Mouse (Mus musculus) midbrain, postnatal 0 days (tissue): Measurements from ENCODE around the gene Tbce. TPM values are rescaled to one million over a fixed set of nuclear protein-coding genes. Genes with fewer than 3 reads are reported as not detected.
"Not testable (repeated sequence)": the region's sequence is repeated elsewhere in the genome, so short reads cannot be mapped to it uniquely, and the experiment has no call there.

Experiments used
- ATAC-seq: fragments of 200-750 bp; cut with Nextera tagmentation; 2 replicates; pipeline ENCODE4 v1.8.0; 2017; ENCODE audit warnings: moderate number of reproducible peaks, mild to moderate bottlenecking, moderate TSS enrichment, moderate library complexity; ENCODE audit not compliant: low FRiP score
- DNase-seq: peaks from one replicate; pipeline ENCODE4 v3.0.0-alpha.2; 2015; ENCODE audit warnings: low spot score
- H3K27ac ChIP-seq: fragments of 300-500 bp; sonication (generic); 2 replicates; pipeline ENCODE4 v1.5.1; 2014; ENCODE audit warnings: low read depth, mild to moderate bottlenecking, low read length, mixed read lengths
- H3K27me3 ChIP-seq: fragments of 300-500 bp; sonication (generic); 2 replicates; pipeline ENCODE4 v1.6.1; 2014; ENCODE audit warnings: low read length, control low read depth, mixed read lengths; ENCODE audit not compliant: insufficient read depth
- H3K36me3 ChIP-seq: fragments of 300-500 bp; sonication (generic); 2 replicates; pipeline ENCODE4 v1.6.1; 2014; ENCODE audit warnings: low read length, control low read depth, mixed read lengths; ENCODE audit not compliant: insufficient read depth
- H3K4me1 ChIP-seq: fragments of 300-500 bp; sonication (generic); 2 replicates; pipeline ENCODE4 v1.6.1; 2014; ENCODE audit warnings: mild to moderate bottlenecking, control low read depth, antibody characterized with exemption, low read length, mixed read lengths; ENCODE audit not compliant: insufficient read depth
- H3K4me2 ChIP-seq: fragments of 300-500 bp; sonication (generic); 2 replicates; pipeline ENCODE4 v1.6.1; 2014; ENCODE audit warnings: low read depth, mild to moderate bottlenecking, low read length, mixed read lengths; ENCODE audit not compliant: poor library complexity, severe bottlenecking
- H3K4me3 ChIP-seq: fragments of 300-500 bp; sonication (generic); 2 replicates; pipeline ENCODE4 v1.5.1; 2014; ENCODE audit warnings: low read depth, mild to moderate bottlenecking, low read length, moderate library complexity
- H3K9ac ChIP-seq: fragments of 300-500 bp; sonication (generic); replicated peaks from 2 replicates; pipeline ENCODE4 v1.6.1; 2014; ENCODE audit warnings: mild to moderate bottlenecking, low read length, moderate library complexity, mixed read lengths; ENCODE audit not compliant: poor library complexity, severe bottlenecking
- H3K9me3 ChIP-seq: fragments of 300-500 bp; sonication (generic); 2 replicates; pipeline ENCODE4 v1.6.1; 2016; ENCODE audit warnings: low read length, control low read depth
- CTCF ChIP-seq: IDR thresholded peaks from 2 replicates; pipeline ENCODE4 v1.5.1; 2016; ENCODE audit warnings: antibody characterized with exemption, mild to moderate bottlenecking
- whole genome bisulfite sequencing: fragments of 180-500 bp; shearing (Covaris S2); extraction: QIAGEN DNeasy Blood & Tissue Kit; methylation state at CpG from one replicate; pipeline ENCODE4 v1.1.7; 2014; 5-methylcytosine and 5-hydroxymethylcytosine counted together
- polyA plus RNA-seq: library from polyadenylated mRNA; unstranded; fragments of >200 nt; fragmentation: Nextera tagmentation; extraction: Ambion mirVana; gene quantifications from 2 replicates; pipeline ENCODE4 v1.2.1, GENCODE M21; 2015
- total RNA-seq: library from RNA; depleted of rRNA; stranded (reverse); fragments of >200 nt; gene quantifications from 2 replicates; pipeline ENCODE4 v1.2.3, GENCODE M21; 2014

Tbce gene
- total and polyA plus RNA-seq, 2 experiments from 2014 or later, result 61.3 to 93.0 TPM

DNA sequence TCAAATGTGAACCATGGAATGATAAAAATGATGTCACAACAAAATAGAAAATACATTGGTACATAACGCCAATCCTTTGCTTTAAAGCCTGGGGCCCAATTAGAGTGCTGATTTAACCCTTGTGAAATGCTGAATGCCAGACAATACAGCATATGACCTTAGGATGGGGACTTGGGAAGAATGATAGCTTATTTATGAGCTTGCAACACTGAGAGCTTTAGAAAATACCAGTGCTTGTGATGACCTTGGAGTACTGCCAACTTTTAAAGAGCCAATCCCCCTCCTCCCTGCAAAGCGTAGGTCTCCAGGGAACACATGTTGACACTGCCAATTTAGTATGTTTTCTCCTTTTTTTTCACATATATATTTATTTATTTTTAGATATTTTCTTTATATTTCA is 36.7 kb downstream of the Tbce start:
- H3K27me3 ChIP-seq, result no peaks in the 10 kb centered on the region
- no peak overlapping the region for H3K27ac ChIP-seq
- no peak for TF ChIP-seq CTCF
- H3K4me1 ChIP-seq, result no peaks in the 10 kb centered on the region
- no peak overlapping the region for H3K9ac ChIP-seq
- ATAC-seq, result no peak
- H3K4me3 ChIP-seq, result no peak overlapping the region
- H3K9me3 ChIP-seq, result no peaks in the 10 kb centered on the region
- H3K4me2 ChIP-seq, result no peak overlapping the region
- WGBS, result 69% methylated on average over 2 of the region's 2 CpGs
- peaks cover 61% of the 10 kb centered on the region for H3K36me3 ChIP-seq
- DNase-seq, result no peak

DNA sequence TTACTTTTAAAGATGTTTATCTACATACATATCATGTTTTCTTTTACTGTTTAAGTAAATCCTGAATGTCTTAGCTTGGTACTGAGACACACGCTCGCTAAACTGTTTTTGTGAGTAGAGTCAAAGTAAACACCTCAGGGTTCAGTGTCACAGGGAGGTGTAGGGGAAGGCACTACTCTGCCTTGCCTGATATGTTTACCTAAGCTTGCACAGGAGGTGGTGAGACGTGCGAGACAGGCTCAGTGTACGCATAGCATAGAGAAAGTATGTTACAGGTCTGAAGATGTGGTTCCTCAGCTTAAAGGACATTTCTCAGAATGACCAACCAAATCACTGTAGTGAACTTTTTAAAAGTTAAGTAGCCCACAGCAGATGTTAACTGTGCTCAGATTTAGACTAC is 42.0 kb downstream of the Tbce start:
- H3K4me2 ChIP-seq, result no peak overlapping the region
- DNase-seq (no peak), ATAC-seq (no peak)
- no peak overlapping the region for H3K4me3 ChIP-seq
- no peak overlapping the region for H3K9ac ChIP-seq
- no peaks in the 10 kb centered on the region for H3K27me3 ChIP-seq
- peaks cover 65% of the 10 kb centered on the region for H3K36me3 ChIP-seq
- H3K27ac ChIP-seq, result no peak overlapping the region
- no peak for TF ChIP-seq CTCF
- no peaks in the 10 kb centered on the region for H3K9me3 ChIP-seq
- 85% methylated on average over 5 of the region's 5 CpGs for WGBS
- no peaks in the 10 kb centered on the region for H3K4me1 ChIP-seq

DNA sequence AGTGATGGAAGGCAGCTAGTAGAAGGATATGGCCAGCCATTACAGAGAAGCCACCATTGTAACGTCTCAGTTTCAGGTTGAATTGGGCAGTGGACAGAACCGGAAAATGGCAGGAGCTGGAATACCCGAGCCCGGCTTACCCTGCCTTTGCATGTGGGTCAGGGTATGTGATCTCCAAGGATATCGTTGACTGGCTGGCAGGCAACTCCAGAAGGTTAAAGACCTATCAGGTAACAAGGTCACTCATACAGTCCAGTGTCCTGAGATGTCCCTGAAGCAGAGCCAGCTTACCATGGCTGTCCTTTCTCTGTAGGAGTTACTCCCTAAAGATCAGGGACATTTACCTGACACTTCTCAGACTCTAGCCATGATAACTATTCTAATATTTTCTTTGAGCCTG is 44.4 kb downstream of the Tbce start:
- H3K27me3 ChIP-seq, result no peaks in the 10 kb centered on the region
- peaks cover 59% of the 10 kb centered on the region for H3K36me3 ChIP-seq
- DNase-seq (no peak), ATAC-seq (no peak)
- TF ChIP-seq CTCF, result no peak
- H3K4me1 ChIP-seq, result no peaks in the 10 kb centered on the region
- H3K27ac ChIP-seq, result no peak overlapping the region
- H3K9ac ChIP-seq, result no peak overlapping the region
- H3K4me3 ChIP-seq, result no peak overlapping the region
- no peak overlapping the region for H3K4me2 ChIP-seq
- WGBS, result 94% methylated on average over 5 of the region's 5 CpGs
- H3K9me3 ChIP-seq, result no peaks in the 10 kb centered on the region

DNA sequence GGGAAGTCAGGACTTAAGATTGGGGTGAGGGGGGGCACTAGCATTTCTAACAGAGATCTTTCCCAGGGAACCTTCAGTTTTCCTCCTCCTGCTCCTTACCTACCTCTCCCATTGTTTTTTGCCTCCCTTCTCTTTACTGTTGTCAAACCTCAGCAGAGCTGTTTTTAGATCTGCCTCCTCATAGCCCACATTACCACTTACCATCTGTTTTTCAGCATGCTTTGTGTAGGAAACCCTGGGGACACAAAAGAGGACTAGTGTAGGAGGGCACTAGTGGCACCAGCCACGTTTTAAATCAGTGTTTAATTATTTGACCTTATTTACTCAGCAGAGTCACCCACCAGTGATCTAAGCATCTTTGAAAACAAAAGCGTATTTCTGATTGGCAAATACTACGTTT is 46.4 kb downstream of the Tbce start:
- DNase-seq (no peak), ATAC-seq (no peak)
- Histone ChIP-seq H3K9ac (no peak overlapping the region), H3K9me3 (no peaks in the 10 kb centered on the region), H3K4me2 (no peak overlapping the region), H3K4me1 (no peaks in the 10 kb centered on the region), H3K27ac (no peak overlapping the region), H3K36me3 (peaks cover 50% of the 10 kb centered on the region), H3K4me3 (no peak overlapping the region), H3K27me3 (no peaks in the 10 kb centered on the region)
- no peak for TF ChIP-seq CTCF
- 77% methylated on average over 3 of the region's 3 CpGs for WGBS

DNA sequence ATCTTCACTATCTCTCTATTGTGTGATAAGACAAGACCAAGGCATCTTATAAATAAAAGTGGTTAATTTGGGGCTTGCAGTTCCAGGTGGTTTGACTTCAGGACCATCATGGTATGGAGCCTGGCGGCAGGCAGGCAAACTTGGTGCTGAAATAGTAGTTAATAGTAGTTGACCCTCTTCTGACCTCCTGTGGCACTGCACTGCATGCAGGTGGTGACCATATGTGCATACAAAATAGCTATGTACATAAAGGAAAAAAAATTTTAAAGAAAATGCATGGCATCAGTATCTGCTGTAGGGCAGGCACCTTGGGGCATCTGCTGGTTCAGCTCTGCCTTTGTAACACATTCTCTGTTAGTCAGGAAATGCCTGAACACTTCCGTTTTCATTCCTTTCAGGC is 49.0 kb downstream of the Tbce start:
- H3K9me3 ChIP-seq, result no peaks in the 10 kb centered on the region
- DNase-seq (no peak), ATAC-seq (no peak)
- no peak overlapping the region for H3K27ac ChIP-seq
- peaks cover 39% of the 10 kb centered on the region for H3K36me3 ChIP-seq
- no peaks in the 10 kb centered on the region for H3K4me1 ChIP-seq
- no peak overlapping the region for H3K4me3 ChIP-seq
- 74% methylated on average over 2 of the region's 2 CpGs for WGBS
- H3K27me3 ChIP-seq, result no peaks in the 10 kb centered on the region
- no peak for TF ChIP-seq CTCF
- H3K4me2 ChIP-seq, result no peak overlapping the region
- no peak overlapping the region for H3K9ac ChIP-seq

DNA sequence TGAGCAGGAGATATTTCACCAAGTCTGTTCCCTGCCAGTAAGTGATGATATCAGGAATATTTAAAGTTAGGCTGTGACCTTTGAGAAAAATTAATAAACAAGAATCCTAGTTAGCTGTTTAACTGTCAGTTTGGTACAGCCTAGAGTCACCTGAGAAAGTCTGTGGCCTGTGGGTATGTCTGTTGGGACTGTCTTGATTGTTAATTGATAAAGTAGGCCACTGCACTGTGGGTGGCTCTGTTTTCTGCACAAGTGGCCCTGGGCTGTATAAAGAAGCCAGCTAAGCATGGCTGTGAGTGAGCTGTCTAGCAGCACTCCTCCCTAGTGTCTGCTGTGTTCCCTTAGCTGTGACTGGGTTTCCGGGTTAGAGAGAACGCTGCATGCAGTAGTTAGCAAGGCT is 50.3 kb downstream of the Tbce start:
- DNase-seq (no peak), ATAC-seq (no peak)
- TF ChIP-seq CTCF, result no peak
- Histone ChIP-seq H3K4me2 (no peak overlapping the region), H3K9ac (no peak overlapping the region), H3K27ac (no peak overlapping the region), H3K9me3 (no peaks in the 10 kb centered on the region), H3K4me1 (no peaks in the 10 kb centered on the region), H3K4me3 (no peak overlapping the region), H3K27me3 (no peaks in the 10 kb centered on the region), H3K36me3 (peaks cover 31% of the 10 kb centered on the region)
- WGBS, result 93% methylated on average over 2 of the region's 2 CpGs

DNA sequence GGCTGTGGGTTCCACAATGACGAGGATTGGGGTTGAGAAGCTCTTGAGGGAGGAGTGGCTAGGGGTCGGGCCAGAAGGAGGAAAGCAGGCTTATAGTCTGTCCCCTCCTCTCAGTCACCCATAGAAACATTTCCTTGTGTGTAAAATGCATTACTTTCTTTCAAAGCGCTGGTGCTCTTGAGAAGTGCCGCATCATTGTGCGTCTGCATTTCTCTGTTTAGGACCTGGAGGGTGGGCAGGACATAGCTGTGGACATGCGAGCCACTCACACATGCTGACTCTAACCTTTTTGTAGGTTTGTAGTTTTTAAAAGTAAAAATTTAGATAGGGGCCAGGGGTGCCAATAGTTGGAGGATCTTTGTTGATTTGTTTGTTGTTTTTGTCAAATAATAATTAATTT is 55.9 kb downstream of the Tbce start:
- no peak overlapping the region for H3K4me3 ChIP-seq
- 89% methylated on average over 6 of the region's 6 CpGs for WGBS
- no peak overlapping the region for H3K27ac ChIP-seq
- no peaks in the 10 kb centered on the region for H3K4me1 ChIP-seq
- H3K36me3 ChIP-seq, result peaks cover 6% of the 10 kb centered on the region
- H3K27me3 ChIP-seq, result no peaks in the 10 kb centered on the region
- H3K4me2 ChIP-seq, result no peak overlapping the region
- peak; percentile 27; the same call in 1 of the 2 replicates for ATAC-seq
- no peak for DNase-seq
- H3K9me3 ChIP-seq, result no peaks in the 10 kb centered on the region
- no peak overlapping the region for H3K9ac ChIP-seq
- no peak for TF ChIP-seq CTCF

DNA sequence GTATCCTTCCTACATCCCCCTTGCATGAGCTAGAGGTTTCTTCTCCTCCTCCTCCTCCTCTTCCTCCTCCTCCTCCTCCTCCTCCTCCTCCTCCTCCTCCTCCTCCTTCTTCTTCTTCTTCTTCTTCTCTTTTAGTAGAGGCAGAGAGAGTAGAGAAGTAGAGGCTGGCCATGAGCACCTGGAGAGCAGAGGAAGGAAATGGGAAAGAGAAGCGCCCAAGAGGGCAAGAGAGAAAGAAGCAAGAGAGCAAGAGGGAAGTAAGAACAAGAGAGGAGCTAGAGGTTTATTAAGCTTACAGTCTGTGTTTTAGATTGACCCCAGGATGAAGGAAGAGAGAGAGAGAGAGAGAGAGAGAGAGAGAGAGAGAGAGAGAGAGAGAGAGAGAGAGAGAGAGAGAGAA is 57.6 kb downstream of the Tbce start:
- WGBS, result 89% methylated on average over 1 of the region's 1 CpGs
- H3K27me3 ChIP-seq, DNase-seq, H3K27ac ChIP-seq, H3K4me1 ChIP-seq, H3K9me3 ChIP-seq, ATAC-seq, H3K36me3 ChIP-seq, H3K4me2 ChIP-seq, H3K9ac ChIP-seq, H3K4me3 ChIP-seq: not testable (repeated sequence)
